Mouse (Mus musculus): ENCODE measurements around the gene Gm45713.

DNA sequence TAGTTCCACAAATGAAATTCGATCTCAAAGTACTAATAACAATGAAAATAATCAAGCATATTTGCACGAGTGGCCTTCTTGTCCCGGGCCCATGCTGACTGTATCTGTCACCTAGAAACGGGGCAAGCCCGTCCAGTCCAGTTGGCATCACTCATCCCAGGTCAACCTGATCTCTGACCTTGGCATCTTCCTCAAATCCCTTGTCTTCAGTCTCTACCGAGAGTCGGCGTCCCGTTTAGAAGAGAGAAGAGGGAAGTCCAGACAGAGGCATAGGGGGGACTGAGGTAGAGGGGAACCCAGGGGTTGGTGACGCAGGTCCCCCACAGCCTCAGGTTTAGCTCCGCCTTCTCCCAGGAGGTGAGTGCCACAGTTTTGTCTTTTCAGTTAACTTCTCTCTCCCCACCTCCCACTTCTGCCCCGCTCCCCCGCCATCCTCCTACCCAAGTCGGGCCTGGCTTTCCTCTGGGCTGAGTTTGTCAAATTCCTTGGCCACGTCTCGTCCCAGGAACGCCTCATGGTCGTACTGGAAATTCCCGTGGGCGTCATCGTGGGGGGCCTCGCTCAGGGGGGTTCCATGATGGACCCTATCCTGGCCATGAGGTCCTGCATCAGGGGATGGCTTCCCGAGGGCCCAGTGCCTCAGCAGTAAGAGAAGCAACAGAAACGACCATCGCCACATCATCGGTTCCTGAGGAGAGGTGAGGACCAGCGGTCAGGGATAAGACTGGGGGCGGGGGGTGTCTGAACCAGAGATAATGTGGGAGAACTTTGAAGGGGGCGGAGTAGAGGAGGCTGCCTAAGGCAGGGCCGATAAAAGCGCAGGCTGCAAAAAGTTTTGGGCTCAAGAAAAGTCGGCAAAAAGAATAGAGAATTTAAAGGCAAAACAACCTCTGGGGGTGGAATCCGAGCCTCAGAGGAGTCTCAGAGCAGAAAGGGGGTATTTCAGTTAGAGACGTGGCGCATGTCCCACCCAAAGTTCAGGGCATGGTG, 44.7 kb downstream of the Gm45713 start:
- TF ChIP-seq EP300 (IDR thresholded peaks at IDR 0.05; ENCODE audit: low read depth in 1 of 2, low read length in 2 of 2) = 0 out of 4 replicates have a peak, but pooled peaks of 1 of the 2 experiments have one; percentile 7
- TF ChIP-seq CTCF (IDR thresholded peaks at IDR 0.05 in 2 of 3, conservative IDR thresholded peaks at IDR 0.05 in 1 of 3; ENCODE audit: control insufficient read depth in 1 of 3, insufficient read depth in 1 of 3, low read depth in 2 of 3, low read length in 3 of 3, poor library complexity in 1 of 3, severe bottlenecking in 1 of 3) = no peak
- TF ChIP-seq USF1 (IDR thresholded peaks at IDR 0.05; ENCODE audit: low read depth, low read length) = no peak
- TF ChIP-seq POLR2A (IDR thresholded peaks at IDR 0.05; ENCODE audit: control insufficient read depth in 1 of 2, insufficient read depth in 1 of 2, low read depth in 1 of 2, low read length in 2 of 2, poor library complexity in 1 of 2) = no peak

Measured in MEL (cell line).